Mouse (Mus musculus) E14TG2a.4 (cell line): Measurements from ENCODE around the gene Drd1.
A peak's percentile ranks its signal among the peaks of the same experiment; 100 is the strongest.

Experiments used
- CTCF ChIP-seq: conservative IDR thresholded peaks from 2 replicates; pipeline ENCODE4 v1.5.1; 2014; ENCODE audit warnings: low read length
- NANOG ChIP-seq: IDR thresholded peaks from 2 replicates; pipeline ENCODE4 v1.6.1; 2014; ENCODE audit warnings: borderline replicate concordance, low read length, mixed read lengths

DNA sequence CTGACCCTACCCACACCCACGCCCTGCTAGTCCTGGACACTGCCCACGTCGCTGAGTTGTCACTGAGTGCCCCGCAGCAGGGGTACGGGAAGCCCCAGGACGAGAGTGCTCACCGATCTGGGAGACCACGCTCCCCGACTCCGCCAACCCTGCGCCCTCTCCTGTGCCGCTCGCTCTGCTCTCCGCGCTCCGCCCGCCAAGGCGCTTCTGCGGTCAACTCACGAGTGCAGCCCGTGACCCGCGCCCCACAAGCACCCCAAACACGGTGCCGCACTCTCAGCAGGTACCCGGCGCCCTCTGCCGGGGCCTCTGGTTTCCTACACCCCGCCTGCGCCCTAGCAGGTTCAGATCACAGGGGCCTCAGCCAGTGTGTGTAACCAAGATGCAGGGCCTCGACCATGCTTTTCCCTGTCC is at the start of gene Drd1:
- TF ChIP-seq CTCF, result peak; percentile 67
- TF ChIP-seq NANOG, result no peak
